Mouse (Mus musculus) midbrain, postnatal 0 days (tissue): ENCODE data around the gene Zdhhc16. TPM values are rescaled to one million over a fixed set of nuclear protein-coding genes. Genes with fewer than 3 reads are reported as not detected.

Experiments
- ATAC-seq: fragments of 200-750 bp; cut with Nextera tagmentation; 2 replicates; pipeline ENCODE4 v1.8.0; 2017; ENCODE audit warnings: moderate number of reproducible peaks, mild to moderate bottlenecking, moderate TSS enrichment, moderate library complexity; ENCODE audit not compliant: low FRiP score
- DNase-seq: peaks from one replicate; pipeline ENCODE4 v3.0.0-alpha.2; 2015; ENCODE audit warnings: low spot score
- H3K27ac ChIP-seq: fragments of 300-500 bp; sonication (generic); 2 replicates; pipeline ENCODE4 v1.5.1; 2014; ENCODE audit warnings: low read depth, mild to moderate bottlenecking, low read length, mixed read lengths
- H3K27me3 ChIP-seq: fragments of 300-500 bp; sonication (generic); 2 replicates; pipeline ENCODE4 v1.6.1; 2014; ENCODE audit warnings: low read length, control low read depth, mixed read lengths; ENCODE audit not compliant: insufficient read depth
- H3K36me3 ChIP-seq: fragments of 300-500 bp; sonication (generic); 2 replicates; pipeline ENCODE4 v1.6.1; 2014; ENCODE audit warnings: low read length, control low read depth, mixed read lengths; ENCODE audit not compliant: insufficient read depth
- H3K4me1 ChIP-seq: fragments of 300-500 bp; sonication (generic); 2 replicates; pipeline ENCODE4 v1.6.1; 2014; ENCODE audit warnings: mild to moderate bottlenecking, control low read depth, antibody characterized with exemption, low read length, mixed read lengths; ENCODE audit not compliant: insufficient read depth
- H3K4me2 ChIP-seq: fragments of 300-500 bp; sonication (generic); 2 replicates; pipeline ENCODE4 v1.6.1; 2014; ENCODE audit warnings: low read depth, mild to moderate bottlenecking, low read length, mixed read lengths; ENCODE audit not compliant: poor library complexity, severe bottlenecking
- H3K4me3 ChIP-seq: fragments of 300-500 bp; sonication (generic); 2 replicates; pipeline ENCODE4 v1.5.1; 2014; ENCODE audit warnings: low read depth, mild to moderate bottlenecking, low read length, moderate library complexity
- H3K9ac ChIP-seq: fragments of 300-500 bp; sonication (generic); replicated peaks from 2 replicates; pipeline ENCODE4 v1.6.1; 2014; ENCODE audit warnings: mild to moderate bottlenecking, low read length, moderate library complexity, mixed read lengths; ENCODE audit not compliant: poor library complexity, severe bottlenecking
- H3K9me3 ChIP-seq: fragments of 300-500 bp; sonication (generic); 2 replicates; pipeline ENCODE4 v1.6.1; 2016; ENCODE audit warnings: low read length, control low read depth
- CTCF ChIP-seq: IDR thresholded peaks from 2 replicates; pipeline ENCODE4 v1.5.1; 2016; ENCODE audit warnings: antibody characterized with exemption, mild to moderate bottlenecking
- whole genome bisulfite sequencing: fragments of 180-500 bp; shearing (Covaris S2); extraction: QIAGEN DNeasy Blood & Tissue Kit; methylation state at CpG from one replicate; pipeline ENCODE4 v1.1.7; 2014; 5-methylcytosine and 5-hydroxymethylcytosine counted together
- polyA plus RNA-seq: library from polyadenylated mRNA; unstranded; fragments of >200 nt; fragmentation: Nextera tagmentation; extraction: Ambion mirVana; gene quantifications from 2 replicates; pipeline ENCODE4 v1.2.1, GENCODE M21; 2015
- total RNA-seq: library from RNA; depleted of rRNA; stranded (reverse); fragments of >200 nt; gene quantifications from 2 replicates; pipeline ENCODE4 v1.2.3, GENCODE M21; 2014

Gene Zdhhc16
- total and polyA plus RNA-seq, 2 experiments from 2014 or later: 49.2 to 86.7 TPM

GRCm38 (mm10) chr19:41896319-41896711, 37.0 kb upstream of the Zdhhc16 start:
- peak overlapping the region; percentile 69 for H3K4me3 ChIP-seq
- H3K4me2 ChIP-seq: peak overlapping the region; percentile 71
- no peaks in the 10 kb centered on the region for H3K27me3 ChIP-seq
- H3K9ac ChIP-seq: peak overlapping the region; percentile 46; the same call in 1 of the 2 replicates
- no peak for TF ChIP-seq CTCF
- 0 out of 2 replicates have a peak, but pooled peaks cover 6% of the 10 kb centered on the region for H3K36me3 ChIP-seq
- no peak for DNase-seq
- WGBS: 16% methylated on average over 18 of the region's 18 CpGs
- ATAC-seq: no peak; the same call in 1 of the 2 replicates
- H3K27ac ChIP-seq: no peak overlapping the region
- H3K4me1 ChIP-seq: peaks cover 6% of the 10 kb centered on the region; the same call in 1 of the 2 replicates
- no peaks in the 10 kb centered on the region for H3K9me3 ChIP-seq

DNA sequence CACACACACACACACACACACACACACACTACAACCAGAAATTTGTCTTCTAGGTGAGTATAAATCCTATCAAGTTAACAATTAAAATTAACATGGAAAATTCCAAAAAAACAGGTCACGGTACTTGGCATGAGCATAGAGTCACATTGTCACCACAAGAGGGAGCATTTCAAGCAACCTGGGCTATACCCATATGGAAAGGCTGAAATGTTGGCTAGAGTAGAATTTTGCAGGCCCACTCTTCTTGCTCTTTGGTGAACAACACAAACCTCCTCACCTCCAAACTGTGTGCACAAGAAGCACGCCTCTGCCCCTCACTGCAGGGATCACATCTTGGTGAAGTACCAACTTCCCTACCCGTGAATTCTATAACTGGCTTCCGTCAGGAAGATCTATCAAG, 34.4 kb upstream of the Zdhhc16 start:
- Histone ChIP-seq H3K27ac (no peak overlapping the region), H3K9me3 (no peaks in the 10 kb centered on the region), H3K9ac (no peak overlapping the region), H3K4me2 (no peak overlapping the region), H3K36me3 (no peaks in the 10 kb centered on the region), H3K27me3 (no peaks in the 10 kb centered on the region), H3K4me3 (no peak overlapping the region), H3K4me1 (peaks cover 6% of the 10 kb centered on the region; the same call in 1 of the 2 replicates)
- TF ChIP-seq CTCF: peak; percentile 74
- ATAC-seq: no peak
- 47% methylated on average over 4 of the region's 4 CpGs for WGBS
- peak; percentile 46 for DNase-seq

- Histone ChIP-seq H3K27ac (no peak overlapping the region), H3K9ac (no peak overlapping the region), H3K4me2 (no peak overlapping the region), H3K4me3 (no peak overlapping the region), H3K27me3 (no peaks in the 10 kb centered on the region), H3K9me3 (no peaks in the 10 kb centered on the region), H3K36me3 (no peaks in the 10 kb centered on the region), H3K4me1 (no peaks in the 10 kb centered on the region)
- WGBS: 87% methylated on average over 8 of the region's 8 CpGs
- TF ChIP-seq CTCF: no peak
- no peak for DNase-seq
- ATAC-seq: no peak
Observed at GRCm38 (mm10) chr19:41900495-41901090, 32.7 kb upstream of the Zdhhc16 start.

GRCm38 (mm10) chr19:41901696-41902095, 31.6 kb upstream of the Zdhhc16 start:
- 41% methylated on average over 2 of the region's 2 CpGs for WGBS
- TF ChIP-seq CTCF: no peak
- H3K9ac ChIP-seq: no peak overlapping the region
- H3K27ac ChIP-seq: no peak overlapping the region
- ATAC-seq (no peak), DNase-seq (no peak)
- no peaks in the 10 kb centered on the region for H3K27me3 ChIP-seq
- H3K4me2 ChIP-seq: no peak overlapping the region
- H3K4me3 ChIP-seq: no peak overlapping the region
- H3K4me1 ChIP-seq: no peaks in the 10 kb centered on the region
- H3K9me3 ChIP-seq: no peaks in the 10 kb centered on the region
- no peaks in the 10 kb centered on the region for H3K36me3 ChIP-seq

DNA sequence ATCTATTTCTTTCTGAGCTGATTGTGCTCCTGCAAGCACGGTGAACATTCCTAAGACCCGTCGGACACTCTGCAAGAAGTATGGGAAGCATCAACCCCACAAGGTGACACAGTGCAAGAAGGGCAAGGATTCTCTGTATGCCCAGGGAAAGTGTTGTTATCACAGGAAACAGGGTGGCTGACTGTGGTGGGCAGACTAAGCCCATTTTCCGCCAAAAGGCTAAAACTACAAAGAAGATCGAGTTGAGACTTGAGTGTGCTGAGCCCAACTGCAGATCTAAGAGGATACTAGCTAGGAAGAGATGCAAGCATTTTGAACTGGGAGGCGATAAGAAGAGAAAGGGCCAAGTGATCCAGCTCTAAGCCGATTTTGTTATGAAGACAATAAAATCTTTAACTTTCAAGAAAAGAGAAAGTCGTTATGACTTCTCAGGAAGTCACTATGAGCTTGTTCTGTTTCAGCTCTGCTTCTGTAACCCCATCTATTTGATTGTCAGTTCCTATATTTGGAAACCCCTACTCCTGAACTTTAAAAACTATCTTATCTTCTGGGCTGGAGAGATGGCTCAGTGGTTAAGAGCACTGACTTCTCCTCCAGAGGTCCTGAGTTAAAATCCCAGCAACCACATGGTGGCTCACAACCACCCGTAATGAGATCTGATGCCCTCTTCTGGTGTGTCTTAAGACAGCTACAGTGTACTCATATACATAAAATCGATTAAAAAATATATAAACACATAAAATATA, 30.3 kb upstream of the Zdhhc16 start:
- H3K27me3 ChIP-seq: no peaks in the 10 kb centered on the region
- ATAC-seq: no peak
- no peaks in the 10 kb centered on the region for H3K36me3 ChIP-seq
- H3K9ac ChIP-seq: no peak overlapping the region
- DNase-seq: no peak
- WGBS: 88% methylated on average over 10 of the region's 10 CpGs
- no peaks in the 10 kb centered on the region for H3K9me3 ChIP-seq
- no peak overlapping the region for H3K4me2 ChIP-seq
- H3K4me1 ChIP-seq: no peaks in the 10 kb centered on the region
- TF ChIP-seq CTCF: no peak
- no peak overlapping the region for H3K27ac ChIP-seq
- no peak overlapping the region for H3K4me3 ChIP-seq

DNA sequence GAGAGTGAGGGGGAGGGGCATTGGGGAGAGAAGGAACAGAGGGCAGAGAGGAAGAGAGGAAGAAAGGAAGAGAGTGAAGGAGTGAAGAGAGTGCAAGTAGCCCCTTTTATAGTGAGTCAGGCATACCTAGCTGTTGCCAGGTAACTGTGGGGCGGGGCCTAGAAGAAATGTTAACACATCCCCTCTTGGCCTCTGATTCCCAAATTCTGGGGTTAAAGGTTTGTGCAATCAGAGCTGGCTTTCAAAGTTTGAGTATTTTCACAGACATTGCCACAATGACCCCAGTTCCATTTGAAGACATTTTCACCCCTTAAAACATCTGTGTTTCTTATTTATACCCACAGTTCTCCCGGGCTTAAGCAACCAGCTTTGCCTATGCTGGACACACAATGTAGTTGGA, 28.0 kb upstream of the Zdhhc16 start:
- DNase-seq: no peak
- Histone ChIP-seq H3K9me3 (no peaks in the 10 kb centered on the region), H3K27ac (no peak overlapping the region), H3K4me2 (no peak overlapping the region), H3K4me1 (no peaks in the 10 kb centered on the region), H3K27me3 (no peaks in the 10 kb centered on the region), H3K4me3 (no peak overlapping the region), H3K36me3 (no peaks in the 10 kb centered on the region), H3K9ac (no peak overlapping the region)
- no peak for ATAC-seq
- no peak for TF ChIP-seq CTCF
- 90% methylated on average over 2 of the region's 2 CpGs for WGBS
